In genomic region chr10:26772624-26773540, GRCm38 (mm10) we compare ENCODE assay signal across 8 mouse cellular contexts. TPM values are rescaled to one million over a fixed set of nuclear protein-coding genes. Genes with fewer than 3 reads are reported as not detected.
DNase-seq lines count a peak whose midpoint lies in the region; ATAC-seq and TF ChIP-seq lines count a peak whose summit lies in the region.

No protein-coding gene starts in this region.

- peaks cover 19 to 34% of the 10 kb centered on the region in 2 experiments for H3K4me1 ChIP-seq in MEL (ENCODE audit: control insufficient read depth in 1 of 2, insufficient read depth in 2 of 2, low read length in 2 of 2)
- no peaks in the 10 kb centered on the region for H3K4me1 ChIP-seq in forebrain, postnatal 0 days (ENCODE audit: insufficient read depth)
- H3K4me1 ChIP-seq in lung, embryonic 15.5 days = peaks cover 16% of the 10 kb centered on the region; the same call in 1 of the 2 replicates

- TF ChIP-seq EP300 in MEL (IDR thresholded peaks at IDR 0.05; ENCODE audit: low read depth in 1 of 2, low read length in 2 of 2) = 0 out of 4 replicates have a peak, but pooled peaks of 1 of the 2 experiments have one; percentile 16

- no peaks in the 10 kb centered on the region for H3K9me3 ChIP-seq in MEL (replicated peaks; ENCODE audit: insufficient read depth, low read length)
- H3K9me3 ChIP-seq in forebrain, postnatal 0 days (ENCODE audit: low read length) = no peaks in the 10 kb centered on the region
- no peaks in the 10 kb centered on the region for H3K9me3 ChIP-seq in lung, embryonic 15.5 days

- peak overlapping the region; percentile 46 for H3K27ac ChIP-seq in MEL (ENCODE audit: control insufficient read depth, low read depth, low read length)
- peak overlapping the region; percentile 72 for H3K27ac ChIP-seq in forebrain, postnatal 0 days (ENCODE audit: low read depth, low read length)
- peak overlapping the region; percentile 97 for H3K27ac ChIP-seq in lung, embryonic 15.5 days

- TF ChIP-seq RAD21 in MEL (IDR thresholded peaks at IDR 0.05; ENCODE audit: low read depth, low read length) = no peak

- H3K4me2 ChIP-seq in forebrain, postnatal 0 days (ENCODE audit: low read depth) = peak overlapping the region; percentile 89
- H3K4me2 ChIP-seq in lung, embryonic 15.5 days = peak overlapping the region; percentile 82

- peak; percentile 64 for DNase-seq in MEL (ENCODE audit: low read depth, low spot score)
- DNase-seq in cerebellum, adult 11-12 months = peak; percentile 24
- DNase-seq in forebrain, postnatal 0 days = peak; percentile 77
- peak; percentile 87 for DNase-seq in heart, postnatal 4 days
- DNase-seq in layer of hippocampus, adult 8-10 months (ENCODE audit: low spot score in 2 of 2) = peak; percentile 30 to 34
- DNase-seq in ovary, postnatal 14 days (ENCODE audit: low spot score) = peak; percentile 58
- DNase-seq in urinary bladder, adult 2 months (ENCODE audit: low spot score) = peak; percentile 42

- under 1% methylated on average over 22 of the region's 22 CpGs for WGBS in forebrain, postnatal 0 days
- 2% methylated on average over 22 of the region's 22 CpGs for WGBS in lung, embryonic 15.5 days

- no peak for TF ChIP-seq POLR2A in MEL (IDR thresholded peaks at IDR 0.05; ENCODE audit: control insufficient read depth in 1 of 2, insufficient read depth in 1 of 2, low read depth in 1 of 2, low read length in 2 of 2, poor library complexity in 1 of 2)

- peak overlapping the region; percentile 69 for H3K9ac ChIP-seq in MEL (ENCODE audit: control insufficient read depth, low read depth, low read length, poor library complexity, severe bottlenecking)
- H3K9ac ChIP-seq in forebrain, postnatal 0 days = peak overlapping the region; percentile 58
- H3K9ac ChIP-seq in lung, embryonic 15.5 days = peak overlapping the region; percentile 49

- no peak for TF ChIP-seq CTCF in MEL (IDR thresholded peaks at IDR 0.05 in 2 of 3, conservative IDR thresholded peaks at IDR 0.05 in 1 of 3; ENCODE audit: control insufficient read depth in 1 of 3, insufficient read depth in 1 of 3, low read depth in 2 of 3, low read length in 3 of 3, poor library complexity in 1 of 3, severe bottlenecking in 1 of 3)
- no peak for TF ChIP-seq CTCF in forebrain, postnatal 0 days (IDR thresholded peaks at IDR 0.05; ENCODE audit: low read depth)

- ATAC-seq in forebrain, postnatal 0 days = peak; percentile 73
- peak; percentile 92 for ATAC-seq in lung, embryonic 15.5 days (ENCODE audit: borderline replicate concordance, extremely low read depth, low FRiP score, low TSS enrichment)

- H3K36me3 ChIP-seq in MEL (ENCODE audit: control insufficient read depth in 1 of 2, insufficient read depth in 2 of 2, low read length in 2 of 2) = peaks cover 0 to 31% of the 10 kb centered on the region in 2 experiments; a peak in 2 of 4 replicates
- H3K36me3 ChIP-seq in forebrain, postnatal 0 days (ENCODE audit: insufficient read depth) = no peaks in the 10 kb centered on the region
- H3K36me3 ChIP-seq in lung, embryonic 15.5 days = no peaks in the 10 kb centered on the region

- H3K4me3 ChIP-seq in MEL (ENCODE audit: control insufficient read depth in 1 of 2, insufficient read depth in 1 of 2, low read depth in 2 of 2, low read length in 2 of 2) = peak overlapping the region; percentile 79 to 81
- H3K4me3 ChIP-seq in forebrain, postnatal 0 days (ENCODE audit: low read depth, low read length) = peak overlapping the region; percentile 52
- H3K4me3 ChIP-seq in lung, embryonic 15.5 days = peak overlapping the region; percentile 60

- H3K79me2 ChIP-seq in MEL (ENCODE audit: control insufficient read depth, insufficient read depth, low read length, poor library complexity) = peaks cover 3% of the 10 kb centered on the region; the same call in 1 of the 2 replicates

- H3K27me3 ChIP-seq in MEL (ENCODE audit: control insufficient read depth in 1 of 2, insufficient read depth in 2 of 2, low read length in 2 of 2) = no peaks in the 10 kb centered on the region
- no peaks in the 10 kb centered on the region for H3K27me3 ChIP-seq in forebrain, postnatal 0 days (ENCODE audit: insufficient read depth, low read length)
- H3K27me3 ChIP-seq in lung, embryonic 15.5 days = no peaks in the 10 kb centered on the region

TF ChIP-seq in MEL, 35 proteins besides CTCF, POLR2A, EP300 and RAD21:
- TF ChIP-seq MAZ (IDR thresholded peaks at IDR 0.05; ENCODE audit: low read depth, low read length) (0 out of 2 replicates have a peak, but pooled peaks have one; percentile 12), UBTF (IDR thresholded peaks at IDR 0.05; ENCODE audit: borderline replicate concordance, insufficient read depth, low read depth, low read length) (no peak), ELF1 (IDR thresholded peaks at IDR 0.05; ENCODE audit: low read depth, low read length) (no peak), E2F4 (IDR thresholded peaks at IDR 0.05; ENCODE audit: borderline replicate concordance, low read depth, low read length) (no peak), SIN3A (IDR thresholded peaks at IDR 0.05; ENCODE audit: low read length) (peak; percentile 40; the same call in 1 of the 2 replicates), SMC3 (IDR thresholded peaks at IDR 0.05; ENCODE audit: low read depth, low read length) (no peak), CHD2 (IDR thresholded peaks at IDR 0.05; ENCODE audit: low read length) (no peak), MXI1 (IDR thresholded peaks at IDR 0.05; ENCODE audit: low read depth, low read length) (peak; percentile 47), GATA1 (IDR thresholded peaks at IDR 0.05; ENCODE audit: low read depth, low read length) (no peak), TCF12 (IDR thresholded peaks at IDR 0.05; ENCODE audit: low read depth, low read length) (0 out of 2 replicates have a peak, but pooled peaks have one; percentile 2), ZNF384 (IDR thresholded peaks at IDR 0.05; ENCODE audit: low read depth, low read length) (no peak)

RNA-seq across cellular contexts. Expression of gene Arhgap18, which starts 19.7 kb away (rescaled TPM):
- total RNA-seq in MEL (2012; rRNA removed) = 3.4 and 4.4 TPM in 2 replicates
- 1 to 10 TPM in 1 of 2 experiments, not detected in 1; 4.4 TPM for polyA plus RNA-seq in MEL (2012; ENCODE audit: insufficient read depth in 1 of 2, insufficient read length in 2 of 2, low read depth in 1 of 2, low replicate concordance in 2 of 2, missing spikeins in 1 of 2)
- total RNA-seq in forebrain, postnatal 0 days (2014; rRNA removed) = 11.3 and 13.1 TPM in 2 replicates
- 7.6 and 9.1 TPM in 2 replicates for polyA plus RNA-seq in forebrain, postnatal 0 days (2015; fragmentation: Nextera tagmentation; extraction: Ambion mirVana)
- 10 to 100 TPM; 63.2 to 74.8 TPM for total RNA-seq in heart, postnatal 4 days (2021)
- total RNA-seq in layer of hippocampus, adult 8-10 months (2022) = 1 to 10 TPM; 5.4 to 9.6 (median 7.7) TPM
- polyA plus RNA-seq in lung, embryonic 15.5 days (2015; fragmentation: Nextera tagmentation; extraction: Ambion mirVana) = 50.5 and 54.5 TPM in 2 replicates
- 10.7 and 11.7 TPM in 2 replicates for polyA plus RNA-seq in urinary bladder, adult 2 months (2012; rRNA removed)

Comparison
In these comparisons a context has a peak if more than half of its experiments do, and no peak if none do; other contexts are left out.
1. Peak in every context shown above with its lines: DNase-seq, ATAC-seq, H3K4me3 ChIP-seq and H3K27ac ChIP-seq.
2. DNase-seq: peak in every context shown above with its lines; median percentile 87 in heart, postnatal 4 days; 77 in forebrain, postnatal 0 days; 64 in MEL; 58 in ovary, postnatal 14 days; 42 in urinary bladder, adult 2 months; 32 in layer of hippocampus, adult 8-10 months; 24 in cerebellum, adult 11-12 months.
3. H3K27ac ChIP-seq: peak in every context shown above with its lines; median percentile 97 in lung, embryonic 15.5 days; 72 in forebrain, postnatal 0 days; 46 in MEL.